Mouse (Mus musculus) neural tube, embryonic 14.5 days (tissue): ENCODE measurements around the gene Dpp9. TPM values are rescaled to one million over a fixed set of nuclear protein-coding genes. Genes with fewer than 3 reads are reported as not detected.

Experiments used
- ATAC-seq: fragments of 200-750 bp; cut with Nextera tagmentation; 2 replicates; pipeline ENCODE4 v1.8.0; 2017; ENCODE audit warnings: low read depth, mild to moderate bottlenecking, moderate TSS enrichment, moderate library complexity
- H3K27ac ChIP-seq: fragments of 300-500 bp; sonication (generic); 2 replicates; pipeline ENCODE4 v1.5.1; 2014; ENCODE audit warnings: low read depth, mild to moderate bottlenecking, control low read depth, low read length, moderate library complexity, mixed read lengths
- H3K27me3 ChIP-seq: fragments of 300-500 bp; sonication (generic); 2 replicates; pipeline ENCODE4 v1.6.1; 2014; ENCODE audit warnings: low read length; ENCODE audit not compliant: control insufficient read depth, insufficient read depth
- H3K36me3 ChIP-seq: fragments of 300-500 bp; sonication (generic); 2 replicates; pipeline ENCODE4 v1.6.1; 2014; ENCODE audit warnings: low read length, mixed read lengths; ENCODE audit not compliant: control insufficient read depth, insufficient read depth
- H3K4me1 ChIP-seq: fragments of 300-500 bp; sonication (generic); 2 replicates; pipeline ENCODE4 v1.6.1; 2014; ENCODE audit warnings: low read length; ENCODE audit not compliant: control insufficient read depth, insufficient read depth
- H3K4me2 ChIP-seq: fragments of 300-500 bp; sonication (generic); 2 replicates; pipeline ENCODE4 v1.6.1; 2014; ENCODE audit warnings: mild to moderate bottlenecking, low read depth, low read length, control low read depth
- H3K4me3 ChIP-seq: fragments of 300-500 bp; sonication (generic); 2 replicates; pipeline ENCODE4 v1.5.1; 2014; ENCODE audit warnings: low read depth, low read length, control low read depth, mixed read lengths
- H3K9ac ChIP-seq: fragments of 300-500 bp; sonication (generic); replicated peaks from 2 replicates; pipeline ENCODE4 v1.6.1; 2014; ENCODE audit warnings: low read depth, mild to moderate bottlenecking, control low read depth, low read length, mixed read lengths
- H3K9me3 ChIP-seq: fragments of 300-500 bp; sonication (generic); 2 replicates; pipeline ENCODE4 v1.6.1; 2016; ENCODE audit warnings: low read length; ENCODE audit not compliant: control insufficient read depth
- WGBS: fragments of 180-500 bp; shearing (Covaris S2); extraction: QIAGEN DNeasy Blood & Tissue Kit; methylation state at CpG from one replicate; pipeline ENCODE4 v1.1.7; 2014; 5-methylcytosine and 5-hydroxymethylcytosine counted together
- microRNA counts: library from miRNA; unstranded; fragments of <30 nt; microRNA quantifications from one replicate; lab custom pipeline; 2016
- microRNA-seq: library from miRNA; unstranded; fragments of <30 nt; microRNA quantifications from one replicate; pipeline ENCODE4, GENCODE M21; 2016
- polyA plus RNA-seq: library from polyadenylated mRNA; unstranded; fragments of >200 nt; fragmentation: Nextera tagmentation; extraction: Ambion mirVana; gene quantifications from 2 replicates; pipeline ENCODE4 v1.2.1, GENCODE M21; 2014

The Dpp9 gene
- polyA plus RNA-seq, 1 experiment from 2014 or later = 21.0 TPM

DNA sequence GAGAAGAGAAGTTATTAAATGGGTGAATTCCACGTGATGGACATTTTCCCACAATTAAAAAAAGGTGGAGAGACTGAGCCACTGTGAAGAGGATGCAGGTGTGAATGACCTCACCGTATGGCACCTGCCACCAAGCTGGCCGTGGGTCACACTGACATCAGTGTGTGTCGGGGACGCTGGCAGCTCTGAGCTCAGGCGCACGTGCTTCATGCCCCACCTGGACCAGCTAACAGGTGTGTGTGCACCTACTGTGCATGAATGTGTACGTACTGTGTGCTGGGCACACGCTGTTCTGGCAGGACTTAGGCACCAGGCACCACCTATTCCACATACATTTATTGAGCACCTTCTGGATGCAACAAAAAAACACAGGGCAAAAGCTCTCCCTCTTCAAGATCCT lies 74.2 kb downstream of the Dpp9 start:
- Histone ChIP-seq H3K27me3 (peaks cover 7% of the 10 kb centered on the region; the same call in 1 of the 2 replicates), H3K4me1 (peaks cover 17% of the 10 kb centered on the region; the same call in 1 of the 2 replicates), H3K4me3 (no peak overlapping the region), H3K9ac (no peak overlapping the region), H3K27ac (no peak overlapping the region), H3K36me3 (no peaks in the 10 kb centered on the region), H3K9me3 (no peaks in the 10 kb centered on the region), H3K4me2 (no peak overlapping the region)
- WGBS = 76% methylated on average over 9 of the region's 9 CpGs
- ATAC-seq = no peak

- peaks cover 5% of the 10 kb centered on the region; the same call in 1 of the 2 replicates for H3K27me3 ChIP-seq
- peak overlapping the region; percentile 28; the same call in 1 of the 2 replicates for H3K27ac ChIP-seq
- peaks cover 28% of the 10 kb centered on the region for H3K4me1 ChIP-seq
- under 1% methylated on average over 40 of the region's 47 CpGs for WGBS
- H3K36me3 ChIP-seq = no peaks in the 10 kb centered on the region
- H3K9ac ChIP-seq = peak overlapping the region; percentile 62
- peak overlapping the region; percentile 67 for H3K4me2 ChIP-seq
- peak overlapping the region; percentile 39 for H3K4me3 ChIP-seq
- peak; percentile 45 for ATAC-seq
- H3K9me3 ChIP-seq = no peaks in the 10 kb centered on the region
Measured at GRCm38 (mm10) chr17:56141702-56142605, 76.8 kb downstream of the Dpp9 start.

GRCm38 (mm10) chr17:56139858-56140595 lies 78.7 kb downstream of the Dpp9 start, which contains the start of gene Sema6b:
Gene Sema6b, minus strand, starts transcription at chr17:56140343.
- peak; percentile 52 for ATAC-seq
- peaks cover 5% of the 10 kb centered on the region; the same call in 1 of the 2 replicates for H3K27me3 ChIP-seq
- H3K9me3 ChIP-seq = no peaks in the 10 kb centered on the region
- H3K27ac ChIP-seq = peak within 1 kb of the TSS; percentile 80
- H3K4me1 ChIP-seq = peaks cover 33% of the 10 kb centered on the region
- H3K9ac ChIP-seq = peak within 1 kb of the TSS; percentile 94
- H3K36me3 ChIP-seq = no peaks in the 10 kb centered on the region
- 1% methylated on average over 77 of the region's 79 CpGs for WGBS
- peak within 1 kb of the TSS; percentile 80 for H3K4me2 ChIP-seq
- peak within 1 kb of the TSS; percentile 83 for H3K4me3 ChIP-seq

DNA sequence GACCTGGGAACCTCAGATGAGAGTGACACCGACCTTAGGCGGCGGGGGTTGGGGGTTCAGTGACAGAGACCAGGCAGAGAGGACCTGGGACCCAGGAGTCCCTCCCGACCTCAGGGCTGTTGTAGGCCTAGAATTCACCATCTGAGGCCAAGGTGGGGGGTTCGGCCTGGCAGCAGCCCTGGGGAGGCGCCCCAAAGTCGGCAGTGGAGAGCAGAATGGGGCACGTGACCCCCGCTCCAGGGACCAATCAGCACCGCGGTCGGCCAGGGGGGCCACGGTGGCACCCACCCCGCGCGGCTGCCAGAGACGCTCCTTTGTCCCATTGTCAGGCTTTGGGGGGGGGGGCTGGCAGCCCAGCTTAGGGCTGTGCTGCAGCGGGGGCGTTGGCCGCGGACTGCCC lies 79.3 kb downstream of the Dpp9 start:
- ATAC-seq = peak; percentile 25
- H3K27me3 ChIP-seq = peaks cover 5% of the 10 kb centered on the region; the same call in 1 of the 2 replicates
- H3K4me3 ChIP-seq = peak overlapping the region; percentile 83
- 4% methylated on average over 20 of the region's 21 CpGs for WGBS
- H3K9ac ChIP-seq = peak overlapping the region; percentile 94
- no peaks in the 10 kb centered on the region for H3K36me3 ChIP-seq
- no peak overlapping the region; the same call in 1 of the 2 replicates for H3K27ac ChIP-seq
- H3K4me2 ChIP-seq = peak overlapping the region; percentile 80
- H3K9me3 ChIP-seq = no peaks in the 10 kb centered on the region
- H3K4me1 ChIP-seq = peaks cover 39% of the 10 kb centered on the region

GRCm38 (mm10) chr17:56137839-56138613 lies 80.7 kb downstream of the Dpp9 start:
- no peaks in the 10 kb centered on the region for H3K9me3 ChIP-seq
- H3K27me3 ChIP-seq = peaks cover 5% of the 10 kb centered on the region; the same call in 1 of the 2 replicates
- peak overlapping the region; percentile 80 for H3K4me2 ChIP-seq
- no peaks in the 10 kb centered on the region for H3K36me3 ChIP-seq
- no peak overlapping the region for H3K27ac ChIP-seq
- H3K9ac ChIP-seq = no peak overlapping the region
- ATAC-seq = no peak
- WGBS = 18% methylated on average over 25 of the region's 25 CpGs
- peaks cover 43% of the 10 kb centered on the region for H3K4me1 ChIP-seq
- peak overlapping the region; percentile 83 for H3K4me3 ChIP-seq

MicroRNAs within 50 kb of the gene (microRNA counts, 519-probe panel; counts per million panel counts)
- microRNA mmu-miR-7b (lab: Ali Mortazavi, UCI) = 2,976 counts per million, percentile 19 among the panel's probes with 10 or more counts

Small RNA genes within 50 kb of the gene (microRNA-seq; reads per million reads assigned to microRNA genes)
- gene Gm44397 (not detected), gene Mir7b (437 reads per million, percentile 67 among the genes with 10 or more reads in this experiment)

Other genes with a start within 250 kb of the Dpp9 start
- gene Shd, start 248.4 kb downstream of the Dpp9 start, polyA plus RNA-seq = 158 and 218 TPM in 2 replicates
- gene Fsd1, start 232.4 kb downstream of the Dpp9 start, polyA plus RNA-seq = 155 and 188 TPM in 2 replicates
- 5.2 and 6.8 TPM in 2 replicates for gene Stap2, start 213.3 kb downstream of the Dpp9 start, polyA plus RNA-seq
- gene Mpnd, start 213.2 kb downstream of the Dpp9 start, polyA plus RNA-seq = 150 and 158 TPM in 2 replicates
- gene Sh3gl1, start 182.3 kb downstream of the Dpp9 start, polyA plus RNA-seq = 87.5 and 94.9 TPM in 2 replicates
- gene Chaf1a, start 178.5 kb downstream of the Dpp9 start, polyA plus RNA-seq = 2.3 and 3.2 TPM in 2 replicates
- gene Ubxn6, start 143.9 kb downstream of the Dpp9 start, polyA plus RNA-seq = 69.9 and 80.9 TPM in 2 replicates
- gene Hdgfl2, start 139.3 kb downstream of the Dpp9 start, polyA plus RNA-seq = 96.8 and 102 TPM in 2 replicates
- 0.19 and 0.28 TPM in 2 replicates for gene Plin4, start 109.1 kb downstream of the Dpp9 start, polyA plus RNA-seq
- gene Plin5, start 101.3 kb downstream of the Dpp9 start, polyA plus RNA-seq = 0.95 and 1.9 TPM in 2 replicates
- 0.24 TPM in 2 replicates for gene Lrg1, start 96.9 kb downstream of the Dpp9 start, polyA plus RNA-seq
- gene Sema6b, start 78.6 kb downstream of the Dpp9 start, polyA plus RNA-seq = 11.8 and 13.8 TPM in 2 replicates
- 9.2 and 9.9 TPM in 2 replicates for gene Tnfaip8l1, start 56.4 kb downstream of the Dpp9 start, polyA plus RNA-seq
- 68.6 and 69.7 TPM in 2 replicates for gene Mydgf, start 35.0 kb downstream of the Dpp9 start, polyA plus RNA-seq
- gene Fem1a, start 37.9 kb upstream of the Dpp9 start, polyA plus RNA-seq = 20.4 and 23.5 TPM in 2 replicates
- 0.92 and 1.7 TPM in 2 replicates for gene Ticam1, start 57.9 kb upstream of the Dpp9 start, polyA plus RNA-seq
- 6.9 and 13.2 TPM in 2 replicates for gene Plin3, start 74.0 kb upstream of the Dpp9 start, polyA plus RNA-seq
- gene Arrdc5, start 81.4 kb upstream of the Dpp9 start, polyA plus RNA-seq = not detected in 2 replicates
- gene Uhrf1, start 84.4 kb upstream of the Dpp9 start, polyA plus RNA-seq = 5.7 and 9.4 TPM in 2 replicates
- 58.6 and 66.1 TPM in 2 replicates for gene Kdm4b, start 107.2 kb upstream of the Dpp9 start, polyA plus RNA-seq